Mouse (Mus musculus): Measurements from ENCODE around the gene Gm6460.
"Not testable (repeated sequence)": the region's sequence is repeated elsewhere in the genome, so short reads cannot be mapped to it uniquely, and the experiment has no call there.

Gene Gm6460

DNA sequence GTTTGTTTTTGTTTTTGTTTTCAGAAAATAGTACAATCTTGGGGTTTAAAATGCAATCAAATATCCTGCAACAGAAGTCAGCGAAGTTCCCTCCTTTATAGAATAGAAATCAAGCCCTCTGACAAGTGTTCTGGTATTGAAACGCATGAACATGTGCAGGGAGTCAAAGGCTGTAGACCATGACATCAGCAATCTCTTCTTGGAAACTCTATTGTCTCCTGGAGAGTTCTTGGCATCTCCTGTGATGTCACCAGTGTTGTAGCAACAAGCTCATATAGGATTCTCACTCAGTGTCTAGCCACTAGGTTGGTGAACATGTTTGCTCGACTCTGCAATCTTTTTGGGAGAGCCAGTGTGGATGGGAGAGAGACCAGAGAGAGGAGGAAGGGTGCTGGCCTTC is at the start of gene Gm6460:
TSS of gene Gm6460 (plus strand) at position 301 of the 400 bp plus-strand sequence.
- DNase-seq = not testable (repeated sequence)

All from right cerebral cortex, adult 18-20 months (tissue).